Mouse (Mus musculus): ENCODE measurements at regions not wholly inside any gene's neighbourhood (a gene's known extent, or its start where the extent isn't known, plus 50 kb on each side); places are given as distances from the start of the nearest gene placed in this dataset.

- no peak for DNase-seq (ENCODE audit: low spot score in 2 of 2)
These were observed 282.2 kb upstream of the Cdh6 start for GRCm38 (mm10) chr15:13455560-13456219.

GRCm38 (mm10) chr15:13450385-13450784 is 276.9 kb upstream of the Cdh6 start:
- DNase-seq (ENCODE audit: low spot score in 2 of 2) = no peak

GRCm38 (mm10) chr15:13434608-13435007 is 261.1 kb upstream of the Cdh6 start:
- DNase-seq (ENCODE audit: low spot score in 2 of 2) = no peak

- no peak for DNase-seq (ENCODE audit: low spot score in 2 of 2)
These were observed 259.5 kb upstream of the Cdh6 start for GRCm38 (mm10) chr15:13432971-13433370.

- DNase-seq (ENCODE audit: low spot score in 2 of 2) = no peak
These were observed 246.1 kb upstream of the Cdh6 start for GRCm38 (mm10) chr15:13419616-13420015.

GRCm38 (mm10) chr15:13410065-13410688 is 236.7 kb upstream of the Cdh6 start:
- DNase-seq (ENCODE audit: low spot score in 2 of 2) = no peak

- no peak for DNase-seq (ENCODE audit: low spot score in 2 of 2)
These were observed 219.7 kb upstream of the Cdh6 start for GRCm38 (mm10) chr15:13393155-13393554.

- DNase-seq (ENCODE audit: low spot score in 2 of 2) = no peak
These were observed 217.9 kb upstream of the Cdh6 start for GRCm38 (mm10) chr15:13391331-13391730.

- no peak for DNase-seq (ENCODE audit: low spot score in 2 of 2)
These were observed 211.3 kb upstream of the Cdh6 start for GRCm38 (mm10) chr15:13384815-13385214.

GRCm38 (mm10) chr15:13375590-13375989 is 202.1 kb upstream of the Cdh6 start:
- no peak for DNase-seq (ENCODE audit: low spot score in 2 of 2)

GRCm38 (mm10) chr15:13368799-13369198 is 195.3 kb upstream of the Cdh6 start:
- DNase-seq (ENCODE audit: low spot score in 2 of 2) = no peak

- DNase-seq (ENCODE audit: low spot score in 2 of 2) = no peak
These were observed 193.9 kb upstream of the Cdh6 start for GRCm38 (mm10) chr15:13367291-13367954.

- DNase-seq (ENCODE audit: low spot score in 2 of 2) = no peak
These were observed 193.1 kb upstream of the Cdh6 start for GRCm38 (mm10) chr15:13366606-13367005.

GRCm38 (mm10) chr15:13360741-13361140 is 187.3 kb upstream of the Cdh6 start:
- no peak for DNase-seq (ENCODE audit: low spot score in 2 of 2)

- DNase-seq (ENCODE audit: low spot score in 2 of 2) = no peak
These were observed 185.6 kb upstream of the Cdh6 start for GRCm38 (mm10) chr15:13359026-13359425.

GRCm38 (mm10) chr15:13350321-13350720 is 176.8 kb upstream of the Cdh6 start:
- no peak for DNase-seq (ENCODE audit: low spot score in 2 of 2)

GRCm38 (mm10) chr15:13336392-13336791 is 162.9 kb upstream of the Cdh6 start:
- no peak for DNase-seq (ENCODE audit: low spot score in 2 of 2)

- DNase-seq (ENCODE audit: low spot score in 2 of 2) = no peak
These were observed 151.0 kb upstream of the Cdh6 start for GRCm38 (mm10) chr15:13324439-13324838.

- DNase-seq (ENCODE audit: low spot score in 2 of 2) = no peak
These were observed 147.3 kb upstream of the Cdh6 start for GRCm38 (mm10) chr15:13320599-13321348.

GRCm38 (mm10) chr15:13304562-13304961 is 131.1 kb upstream of the Cdh6 start:
- DNase-seq (ENCODE audit: low spot score in 2 of 2) = no peak

GRCm38 (mm10) chr15:13303456-13303855 is 130.0 kb upstream of the Cdh6 start:
- no peak for DNase-seq (ENCODE audit: low spot score in 2 of 2)

GRCm38 (mm10) chr15:13302672-13303071 is 129.2 kb upstream of the Cdh6 start:
- DNase-seq (ENCODE audit: low spot score in 2 of 2) = peak in 1 of 2 experiments; percentile 9

Measured in cerebellum, postnatal 4 days (tissue).